Mouse (Mus musculus) erythroblast, embryonic 14.5 days (primary cell): ENCODE results near the gene Pum3.

Experiments used
- GATA1 ChIP-seq: IDR thresholded peaks from 2 replicates; pipeline ENCODE4 v1.6.1; 2012; ENCODE audit warnings: low read length, inconsistent platforms, mixed read lengths
- TAL1 ChIP-seq: IDR thresholded peaks from 3 replicates; pipeline ENCODE4 v1.6.1; 2012; ENCODE audit warnings: low read length, inconsistent platforms, mixed read lengths

GRCm38 (mm10) chr19:27410751-27411150 lies 18.9 kb downstream of the Pum3 start:
- TF ChIP-seq TAL1 = no peak
- no peak for TF ChIP-seq GATA1
